Mouse (Mus musculus): ENCODE data around the gene Zfyve19.
A peak's percentile ranks its signal among the peaks of the same experiment; 100 is the strongest.

Zfyve19 gene

DNA sequence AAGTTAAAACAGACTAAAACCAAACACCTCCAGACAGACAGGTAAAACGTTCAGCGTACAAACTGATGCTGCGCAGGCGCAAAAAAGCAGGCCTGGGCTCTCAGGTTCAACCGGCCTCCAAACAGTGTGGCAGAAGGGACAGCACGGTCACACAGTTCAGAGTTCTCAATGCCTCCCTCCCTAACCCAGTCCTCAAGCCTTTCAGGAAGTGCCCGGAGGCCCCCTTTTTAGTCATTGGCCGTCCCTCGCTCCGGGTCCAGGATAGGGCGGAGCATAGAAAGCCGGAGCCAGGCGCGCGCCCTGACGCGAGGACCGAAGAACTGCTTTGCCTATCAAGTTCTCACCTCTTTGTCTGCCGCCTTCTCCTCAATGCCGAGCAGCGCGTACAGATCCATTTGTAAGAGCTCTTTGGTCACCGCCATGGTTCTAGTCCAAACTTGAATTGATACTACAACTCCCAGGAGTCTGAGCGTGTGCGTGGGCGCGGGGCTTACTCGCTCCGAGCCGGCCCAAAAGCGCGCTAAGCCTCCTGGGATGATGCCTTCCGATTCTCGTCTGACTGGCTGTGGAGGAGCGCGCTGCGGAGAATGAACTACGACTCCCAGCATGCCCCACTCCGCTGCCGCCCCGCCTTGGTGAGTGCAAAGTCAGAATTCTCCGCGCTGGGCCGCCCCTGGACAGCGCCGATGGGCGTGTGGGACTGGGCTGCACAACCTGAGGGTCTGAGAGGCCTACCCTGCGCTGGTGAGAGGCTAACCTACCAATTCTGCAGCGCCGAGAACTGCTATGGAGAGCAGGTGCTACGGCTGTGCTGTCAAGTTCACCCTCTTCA, at the start of gene Zfyve19, which contains the start of gene Dnajc17:
TSS of gene Zfyve19 (plus strand) at position 274 of the 832 bp plus-strand sequence.
TSS of gene Dnajc17 (minus strand) at position 452 of the 832 bp plus-strand sequence.
- peak; percentile 85 for DNase-seq (ENCODE audit: low spot score)

DNA sequence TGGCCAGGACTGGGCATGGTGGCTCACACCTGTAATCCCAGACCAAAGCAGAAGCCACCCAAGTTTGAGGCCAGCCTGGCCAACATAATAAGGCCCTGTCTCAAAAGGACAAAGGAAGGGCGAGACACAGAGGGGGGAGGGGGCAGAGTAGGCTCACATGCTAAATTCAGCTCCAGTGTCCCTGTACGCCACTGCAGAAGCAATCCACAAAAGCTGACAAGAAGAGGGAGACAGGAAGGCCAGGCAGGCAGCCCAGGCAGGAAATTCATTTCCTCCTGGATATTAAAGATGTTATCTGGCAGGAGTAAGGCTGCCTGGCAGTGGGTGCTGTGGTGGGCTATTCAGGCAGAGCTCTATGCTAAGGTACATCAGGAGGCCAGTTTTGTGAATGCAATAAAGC, 47.2 kb upstream of the Zfyve19 start:
- no peak for DNase-seq (ENCODE audit: low spot score)

DNA sequence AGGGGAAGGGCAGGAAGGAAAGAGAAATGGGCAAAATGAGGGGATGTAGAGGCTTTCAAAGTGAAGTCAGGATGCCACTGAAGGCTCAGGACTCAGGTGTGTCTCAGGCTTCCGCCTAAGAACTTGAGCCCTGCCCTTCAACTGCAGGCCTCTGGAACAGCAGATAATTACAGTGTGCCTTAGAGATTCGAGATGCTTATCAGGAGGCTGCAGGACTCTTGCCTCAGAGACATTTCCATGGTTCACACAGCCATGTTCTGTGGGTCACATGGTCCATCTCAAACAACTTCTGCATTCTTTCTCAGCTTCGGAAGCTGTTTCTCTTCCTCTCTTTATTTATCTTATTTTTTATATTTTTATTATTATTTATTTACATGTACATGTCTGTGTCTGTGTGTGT, 45.3 kb upstream of the Zfyve19 start:
- DNase-seq (ENCODE audit: low spot score), result no peak

DNA sequence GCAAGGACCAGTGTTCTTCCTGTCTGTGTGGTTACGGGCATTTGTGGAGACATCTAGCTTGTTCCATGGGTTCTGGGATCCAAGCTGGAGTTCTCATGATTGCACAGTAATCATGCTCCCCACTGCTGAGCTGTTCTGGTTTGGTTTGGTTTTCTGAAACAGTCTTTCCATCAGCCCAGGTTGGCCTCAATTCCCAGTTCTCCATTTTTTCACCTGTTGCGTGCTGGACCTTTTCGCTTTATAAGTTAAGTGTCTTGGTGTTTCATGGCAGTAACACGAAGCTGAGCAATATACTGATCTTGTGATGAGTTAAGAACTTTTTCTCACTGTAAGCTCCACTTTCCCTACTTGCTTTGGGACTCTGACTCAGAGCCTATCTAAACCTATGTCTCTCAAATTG, 44.4 kb upstream of the Zfyve19 start:
- no peak for DNase-seq (ENCODE audit: low spot score)

DNA sequence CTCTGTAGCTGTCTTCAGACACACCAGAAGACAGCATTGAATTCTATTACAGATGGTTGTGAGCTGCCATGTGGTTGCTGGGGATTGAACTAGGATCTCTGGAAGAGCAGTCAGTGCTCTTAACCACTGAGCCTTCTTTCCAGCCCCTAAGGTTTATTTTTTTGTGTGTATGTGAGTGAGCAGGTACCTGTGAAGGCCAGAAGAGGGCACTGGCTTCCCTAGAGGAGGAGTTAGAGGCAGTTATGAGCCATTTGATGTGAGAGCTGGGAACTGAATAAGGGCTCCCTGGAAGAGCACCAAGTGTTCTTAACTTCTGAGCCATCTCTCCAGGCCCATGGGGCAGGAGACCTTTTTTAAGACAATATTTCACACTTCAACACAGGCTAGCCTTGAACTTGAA, 43.0 kb upstream of the Zfyve19 start:
- no peak for DNase-seq (ENCODE audit: low spot score)

DNA sequence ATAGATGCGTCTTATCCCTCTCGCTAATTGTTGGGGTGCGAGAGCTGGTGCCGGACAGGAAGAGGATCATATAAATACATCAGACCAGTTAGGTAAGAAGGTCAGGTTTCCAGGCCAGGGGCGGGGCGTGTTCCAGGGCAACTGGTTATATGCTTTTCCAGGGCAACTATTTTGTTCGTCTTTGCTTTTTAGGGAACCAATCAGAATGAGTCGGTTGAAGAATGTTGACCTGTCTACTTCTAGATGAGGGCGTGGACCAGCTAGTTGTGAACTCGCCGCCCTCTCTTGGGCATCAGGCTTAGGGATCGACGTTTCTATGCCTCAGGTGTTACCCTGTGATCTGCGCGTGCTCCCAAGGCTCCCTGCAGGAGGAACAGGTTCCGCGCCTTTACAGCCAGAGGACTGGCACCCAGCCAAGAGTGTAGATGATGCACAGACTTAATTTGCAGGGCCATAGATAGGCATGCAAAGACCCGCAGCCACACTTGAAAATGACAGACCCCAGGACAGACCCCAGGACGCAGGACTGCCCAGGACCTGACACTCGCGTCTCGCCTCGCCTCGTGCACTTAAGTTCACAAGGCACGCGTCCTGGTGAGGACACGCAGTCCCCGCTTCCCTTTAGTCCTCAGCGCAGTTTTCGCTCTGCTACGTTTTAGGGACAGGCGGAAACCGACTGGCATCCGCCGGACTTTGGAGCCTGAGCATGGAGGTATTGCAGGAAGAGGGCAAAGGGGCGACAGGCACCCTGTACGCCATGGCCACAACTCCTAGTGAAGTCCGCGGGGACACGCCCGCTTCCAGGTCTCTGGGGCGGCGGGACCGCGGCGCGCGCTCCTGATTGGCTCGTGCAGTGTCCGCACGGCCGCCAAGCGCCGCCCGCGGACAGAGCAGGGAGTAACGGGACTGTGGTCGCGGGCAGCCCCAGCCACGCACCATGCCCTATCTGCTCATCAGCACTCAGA, 41.2 kb upstream of the Zfyve19 start, which contains the start of gene Gchfr:
TSS of gene Gchfr (plus strand) at position 873 of the 965 bp plus-strand sequence.
- DNase-seq (ENCODE audit: low spot score), result no peak

DNA sequence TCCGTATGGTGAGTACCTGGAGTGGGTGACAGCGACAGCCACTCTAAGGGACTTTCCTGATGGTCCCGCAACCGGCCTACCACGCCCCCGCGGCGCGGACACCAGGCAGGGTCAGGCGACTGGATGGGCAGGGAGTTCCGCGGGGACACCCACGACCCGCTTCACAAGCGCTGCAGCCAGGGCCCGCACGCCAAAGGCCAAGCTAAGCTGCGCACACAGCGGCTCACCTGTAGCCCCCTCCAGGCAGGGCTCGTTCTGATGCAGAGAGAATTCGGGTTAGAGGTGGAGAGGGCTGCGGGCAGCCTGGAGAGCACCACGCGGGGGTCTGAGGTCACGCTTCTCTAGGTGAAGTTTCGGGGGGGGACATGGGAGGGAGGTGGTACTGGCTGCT, 40.6 kb upstream of the Zfyve19 start:
- DNase-seq (ENCODE audit: low spot score), result no peak

DNA sequence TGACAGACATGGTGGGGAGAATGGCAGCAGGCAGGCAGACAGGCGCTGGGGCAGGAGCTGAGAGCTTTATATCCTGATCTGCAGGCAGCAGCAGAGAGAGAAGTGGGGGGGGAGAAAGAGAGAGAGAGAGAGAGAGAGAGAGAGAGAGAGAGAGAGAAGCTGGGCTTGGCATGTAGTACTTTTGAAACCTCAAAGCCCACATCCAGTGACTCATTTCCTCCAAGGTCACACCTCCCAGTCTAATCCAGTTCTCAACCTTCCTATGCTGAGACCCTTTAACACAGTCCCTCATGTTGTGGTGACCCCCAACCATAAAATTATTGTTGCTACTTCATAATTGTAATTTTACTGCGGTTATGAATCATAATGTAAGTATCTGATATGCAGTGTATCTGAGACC, 38.1 kb upstream of the Zfyve19 start:
- DNase-seq (ENCODE audit: low spot score), result no peak

DNA sequence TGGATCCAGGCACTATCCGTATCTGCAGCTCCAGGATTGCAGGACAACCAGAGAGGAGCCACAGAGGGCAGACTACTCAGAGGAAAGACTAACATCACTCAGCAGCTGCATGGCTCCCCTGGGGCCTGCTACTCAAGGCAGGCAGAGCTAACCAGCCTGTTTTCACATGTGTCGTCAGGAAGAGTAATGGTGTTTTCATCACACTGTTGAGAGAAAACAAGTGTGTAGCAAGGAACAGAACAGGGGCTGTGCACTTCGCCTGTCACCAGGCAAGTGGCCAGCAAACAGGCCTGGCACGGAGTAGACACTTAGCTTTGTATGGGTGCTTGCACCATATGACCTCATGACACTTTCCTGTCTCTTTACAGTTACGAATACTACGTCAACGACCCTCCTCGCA, 36.8 kb upstream of the Zfyve19 start:
- no peak for DNase-seq (ENCODE audit: low spot score)

DNA sequence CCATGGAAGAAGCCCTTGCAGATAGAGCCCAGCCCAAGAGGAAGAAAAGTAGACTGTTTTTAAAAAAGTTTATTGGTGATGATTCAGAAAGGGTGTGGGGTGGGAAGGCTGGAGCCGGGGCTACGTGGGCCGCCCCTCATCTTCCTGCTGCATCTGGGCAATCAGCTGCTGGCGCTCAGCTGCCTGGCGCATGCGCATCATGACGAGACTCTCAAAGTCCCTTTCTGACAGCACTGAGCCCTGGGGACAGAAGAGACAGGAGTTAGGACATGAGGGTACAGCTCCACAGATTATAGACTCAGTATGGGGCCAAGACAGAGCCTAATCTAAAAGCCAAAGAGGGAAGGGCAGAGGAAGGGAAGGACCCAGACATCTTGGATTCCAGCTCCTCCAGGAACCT, 36.0 kb upstream of the Zfyve19 start:
- DNase-seq (ENCODE audit: low spot score), result no peak

DNA sequence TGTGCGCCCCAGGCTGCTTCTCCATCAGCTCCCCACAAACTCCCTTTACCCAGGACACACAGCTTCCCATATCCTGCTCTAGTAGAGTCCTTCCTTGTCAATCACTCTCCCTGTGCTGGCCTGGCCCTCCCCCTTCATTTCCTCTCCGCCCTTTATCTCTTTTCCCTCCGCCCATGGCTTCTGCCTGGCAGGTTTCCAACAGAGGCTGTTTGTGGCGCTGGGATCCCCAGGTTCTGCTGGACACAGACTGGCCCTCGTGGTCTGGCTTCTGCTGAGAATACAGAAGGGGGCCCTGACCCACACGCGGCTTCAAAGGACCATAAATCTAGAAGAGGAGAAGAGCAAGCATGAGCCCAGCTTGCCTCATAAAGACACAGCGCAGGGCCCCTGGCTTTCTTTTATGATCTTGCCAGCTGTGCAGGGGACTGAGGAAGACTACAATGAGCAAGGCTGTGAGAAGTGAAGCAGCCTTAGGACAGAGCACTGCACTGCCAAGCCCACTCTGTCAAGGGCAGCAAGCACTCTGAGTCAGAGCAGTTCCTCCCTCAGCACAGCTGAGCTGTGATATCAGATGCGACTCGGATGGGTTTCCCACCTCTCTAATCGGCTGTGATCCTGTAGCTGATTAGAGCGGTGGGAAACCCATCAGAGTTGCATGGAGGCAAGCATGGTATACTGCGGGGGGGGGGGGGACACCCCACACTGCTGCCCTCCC, 35.4 kb upstream of the Zfyve19 start:
- DNase-seq (ENCODE audit: low spot score), result no peak

DNA sequence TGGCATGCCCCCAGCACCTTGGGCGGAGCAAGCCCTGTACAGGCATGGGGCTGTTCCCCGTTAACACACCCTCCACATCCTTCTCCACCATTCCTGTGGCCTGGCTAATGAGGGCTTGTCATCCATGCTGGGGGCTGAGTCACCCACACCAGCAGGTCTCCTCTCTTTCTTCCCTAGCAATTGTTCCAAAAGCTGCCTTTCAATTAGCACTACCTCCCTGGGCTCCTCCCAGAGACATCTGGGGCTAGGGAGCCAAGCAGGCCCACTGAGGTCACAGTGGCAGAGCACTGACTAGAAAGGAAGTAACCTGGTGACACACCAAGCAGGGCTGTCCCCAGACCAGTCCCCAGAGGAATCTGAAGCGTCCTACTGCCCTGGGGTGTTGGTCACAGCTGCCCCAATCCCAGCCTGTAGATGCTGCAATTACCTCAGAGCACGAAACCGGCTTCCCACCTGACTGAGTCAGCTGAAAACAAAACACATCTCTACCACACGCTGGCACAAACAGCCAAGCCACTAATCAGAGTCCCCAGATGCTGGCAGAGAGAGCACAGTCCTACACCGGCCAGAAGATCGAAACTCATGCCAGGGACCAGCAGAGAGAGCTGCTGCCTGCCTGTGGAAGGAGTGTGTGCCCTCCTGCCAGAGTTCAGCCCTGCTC, 34.3 kb upstream of the Zfyve19 start, which contains the start of gene Gm14137:
TSS of gene Gm14137 (plus strand) at position 519 of the 661 bp plus-strand sequence.
- DNase-seq (ENCODE audit: low spot score), result no peak

DNA sequence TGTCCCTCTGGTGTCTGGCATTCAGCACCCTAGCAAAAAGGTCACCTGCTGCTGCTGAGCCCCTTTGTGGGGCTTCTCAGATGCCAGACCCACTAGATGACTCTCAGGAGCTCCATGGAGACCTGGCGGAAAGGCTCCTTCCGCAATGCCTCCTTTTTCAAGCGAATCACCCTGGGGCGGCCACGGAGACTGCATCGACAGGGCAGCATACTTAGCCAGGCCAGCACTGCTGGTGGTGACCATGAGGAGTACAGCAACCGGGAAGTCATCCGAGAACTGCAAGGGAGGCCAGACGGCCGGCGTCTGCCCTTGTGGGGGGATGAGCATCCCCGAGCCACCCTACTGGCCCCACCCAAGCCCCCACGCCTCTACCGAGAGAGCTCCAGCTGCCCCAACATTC, 33.6 kb upstream of the Zfyve19 start:
- no peak for DNase-seq (ENCODE audit: low spot score)

DNA sequence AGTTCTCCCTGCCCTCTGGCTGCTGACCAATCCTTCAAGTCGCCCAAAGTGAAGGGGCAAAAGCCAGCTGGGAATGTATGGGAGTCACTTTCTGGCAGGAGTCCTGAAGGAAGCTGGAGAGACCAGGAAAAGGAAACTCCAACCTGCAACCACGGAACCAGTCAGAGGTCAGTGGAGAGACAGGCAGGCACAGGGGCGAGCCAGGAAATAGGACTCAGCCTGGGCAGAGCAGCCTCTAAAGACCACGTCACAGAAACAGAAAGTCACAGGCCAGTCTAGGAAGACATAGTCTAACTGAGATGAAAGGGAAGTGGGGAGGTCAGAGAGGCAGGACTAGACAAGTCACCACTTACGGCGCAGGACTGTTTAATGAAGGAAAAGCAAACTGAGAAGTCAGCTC, 32.8 kb upstream of the Zfyve19 start:
- DNase-seq (ENCODE audit: low spot score), result no peak

DNA sequence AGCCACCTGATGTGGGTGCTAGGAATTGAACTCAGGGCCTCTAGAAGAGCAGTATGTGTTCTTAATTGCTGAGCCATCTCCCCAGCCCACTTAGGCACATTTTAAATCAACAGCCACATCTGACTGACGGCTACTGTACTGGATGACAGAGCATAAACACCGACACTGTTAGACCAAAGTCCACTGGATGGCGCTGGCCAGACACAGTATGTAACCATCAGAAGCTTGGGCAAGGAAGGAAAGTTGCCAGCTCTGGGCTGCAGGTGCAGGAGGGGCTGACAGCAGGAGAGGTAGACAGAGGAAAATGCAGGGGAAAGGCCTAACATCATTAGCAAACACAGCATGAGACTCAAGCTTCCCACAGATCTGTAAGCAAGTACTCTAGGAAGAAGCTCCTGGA, 31.7 kb upstream of the Zfyve19 start:
- no peak for DNase-seq (ENCODE audit: low spot score)

DNA sequence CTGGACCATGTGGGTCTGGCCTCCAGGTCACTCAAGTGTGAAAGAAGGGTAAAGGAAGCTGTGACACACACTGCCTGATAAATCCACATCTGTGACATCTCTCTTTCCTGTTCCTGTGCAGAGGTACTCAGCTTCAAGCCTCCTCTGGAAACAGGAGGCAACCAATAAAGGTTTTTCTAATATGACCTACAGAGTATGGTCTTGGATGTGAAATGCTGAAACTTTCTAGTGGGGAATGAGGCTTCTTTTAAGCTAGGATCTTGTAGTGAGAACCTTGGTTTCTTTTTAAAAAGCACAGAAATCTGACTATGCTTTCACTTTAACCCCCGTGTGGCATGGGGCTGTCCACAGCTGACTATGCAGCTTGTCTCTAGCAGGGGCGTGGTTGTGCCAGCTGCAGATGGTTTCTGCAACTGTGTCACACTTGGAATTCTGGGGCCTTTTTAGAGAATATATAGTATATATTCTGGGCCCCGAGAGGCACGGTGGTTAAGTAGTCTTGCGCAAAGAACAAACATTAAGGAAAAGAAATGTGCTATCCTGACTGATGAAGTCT, 31.0 kb upstream of the Zfyve19 start:
- DNase-seq (ENCODE audit: low spot score), result no peak

DNA sequence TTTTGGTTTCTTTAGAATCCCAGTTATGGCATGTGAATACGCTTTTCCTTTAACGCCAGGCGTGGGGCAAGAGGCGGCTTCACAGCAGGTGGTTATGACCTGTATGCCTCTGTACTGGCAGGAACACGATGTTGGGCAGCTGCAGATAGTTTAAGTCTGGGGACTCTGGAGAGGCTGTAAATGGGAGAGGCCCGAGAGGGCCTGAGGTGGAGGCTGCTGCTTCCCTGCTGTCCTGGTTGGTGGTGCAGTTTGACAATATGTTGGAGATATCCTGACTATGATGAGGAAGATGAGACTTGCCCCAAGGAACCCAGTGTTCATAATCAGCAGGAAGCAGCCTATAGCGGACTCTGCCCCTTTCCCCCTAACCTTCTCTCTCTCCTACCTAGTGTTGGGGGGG, 25.5 kb upstream of the Zfyve19 start:
- no peak for DNase-seq (ENCODE audit: low spot score)

DNA sequence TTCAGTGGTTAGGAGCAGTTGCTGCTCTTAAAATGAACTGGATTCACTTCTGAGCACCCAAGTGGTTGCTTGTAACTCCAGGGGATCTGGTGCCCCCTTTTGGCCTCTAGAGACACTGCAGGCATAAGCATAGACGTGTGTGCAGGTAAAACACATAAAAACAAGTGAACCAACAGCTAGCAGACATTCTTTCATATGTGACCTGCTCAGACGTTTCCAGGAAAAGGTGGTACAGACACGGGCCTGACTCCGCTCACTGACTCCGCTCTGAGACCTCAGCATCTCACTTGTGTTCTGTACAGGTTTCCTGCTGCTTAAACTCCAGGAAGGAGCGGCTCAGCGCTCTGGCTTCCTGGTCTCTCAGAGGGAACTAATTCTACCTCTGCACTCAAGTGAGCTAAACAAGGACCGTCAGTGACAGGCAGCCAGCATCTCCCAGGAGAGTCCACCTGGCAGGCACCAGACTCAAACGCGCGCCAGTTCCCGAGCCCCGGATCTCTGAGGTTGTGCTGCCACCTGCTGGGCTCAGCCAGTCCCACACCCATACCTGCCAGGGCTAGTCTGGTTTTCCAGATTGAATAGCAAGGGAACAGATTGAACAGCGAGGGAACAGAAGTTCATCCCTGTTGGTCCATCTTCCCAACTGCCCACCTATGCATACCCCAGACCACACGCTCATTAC, 19.2 kb upstream of the Zfyve19 start:
- peak; percentile 60 for DNase-seq (ENCODE audit: low spot score)

DNA sequence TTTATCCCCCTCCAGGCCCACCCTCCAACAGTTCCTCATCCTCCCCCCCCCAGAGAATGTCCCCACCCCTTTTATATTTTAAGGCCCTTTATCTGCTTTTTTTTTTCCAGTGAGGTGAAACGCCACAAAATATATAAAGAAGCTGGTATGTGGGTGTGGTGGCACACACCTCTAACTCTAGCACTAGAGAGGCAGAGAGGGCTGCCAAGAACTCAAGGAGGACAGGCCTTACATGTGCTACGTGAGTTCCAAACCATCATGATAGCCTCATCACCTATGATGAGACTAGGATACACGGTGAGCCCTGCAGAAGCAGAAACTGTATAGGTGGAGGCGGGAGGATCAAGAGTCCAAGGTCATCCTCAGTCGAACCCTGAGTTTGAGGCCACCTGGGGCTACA, 17.4 kb upstream of the Zfyve19 start:
- no peak for DNase-seq (ENCODE audit: low spot score)

DNA sequence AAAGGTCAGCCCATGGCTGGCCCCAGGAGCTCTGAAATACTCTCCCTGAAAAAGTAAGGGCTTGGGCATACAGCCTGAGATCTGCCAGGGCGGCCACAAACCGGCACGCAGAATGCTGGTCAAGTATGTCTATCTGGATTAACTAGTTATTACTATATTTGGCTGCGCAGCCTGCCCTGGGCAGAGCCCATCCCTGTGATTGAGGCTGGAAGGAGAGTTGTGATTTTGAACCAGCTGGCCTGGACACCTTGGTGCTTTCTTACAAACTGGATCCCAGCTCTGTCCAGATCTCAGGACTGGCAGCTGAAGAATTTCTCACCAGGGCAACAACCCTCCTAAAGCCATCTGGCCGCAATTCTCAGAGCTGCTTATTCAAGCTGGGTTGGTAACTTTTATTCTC, 14.3 kb upstream of the Zfyve19 start:
- DNase-seq (ENCODE audit: low spot score), result no peak

Data from urinary bladder, postnatal 10 days (tissue).